Mouse (Mus musculus) 416B (cell line): ENCODE results near the gene Gfm1.

Experiments used
- DNase-seq: peaks from one replicate; pipeline ENCODE4 v3.0.0; 2011; ENCODE audit warnings: low read depth

The Gfm1 gene

DNA sequence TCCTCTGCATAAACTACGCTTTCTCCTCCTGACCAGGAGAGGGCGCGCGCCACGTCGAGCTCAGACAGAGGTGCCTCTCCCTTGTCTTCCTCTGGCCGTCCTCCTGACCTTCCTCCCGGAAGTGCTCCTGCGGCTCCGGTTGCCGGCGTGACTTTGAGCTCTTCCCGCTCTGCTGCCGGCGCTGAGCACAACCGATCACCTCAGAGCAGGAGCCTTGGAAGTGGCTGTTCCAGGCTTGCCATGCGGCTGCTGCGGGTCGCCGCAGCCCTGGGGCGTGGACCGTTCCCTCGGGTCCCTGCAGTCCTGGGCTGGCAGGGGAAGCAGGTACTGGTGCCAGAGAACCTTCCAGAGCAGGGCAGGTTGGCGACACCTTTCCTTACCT is at the start of gene Gfm1:
Gene Gfm1 (plus strand): TSS at position 98 of the 382 bp plus-strand sequence.
- peak; percentile 90 for DNase-seq

DNA sequence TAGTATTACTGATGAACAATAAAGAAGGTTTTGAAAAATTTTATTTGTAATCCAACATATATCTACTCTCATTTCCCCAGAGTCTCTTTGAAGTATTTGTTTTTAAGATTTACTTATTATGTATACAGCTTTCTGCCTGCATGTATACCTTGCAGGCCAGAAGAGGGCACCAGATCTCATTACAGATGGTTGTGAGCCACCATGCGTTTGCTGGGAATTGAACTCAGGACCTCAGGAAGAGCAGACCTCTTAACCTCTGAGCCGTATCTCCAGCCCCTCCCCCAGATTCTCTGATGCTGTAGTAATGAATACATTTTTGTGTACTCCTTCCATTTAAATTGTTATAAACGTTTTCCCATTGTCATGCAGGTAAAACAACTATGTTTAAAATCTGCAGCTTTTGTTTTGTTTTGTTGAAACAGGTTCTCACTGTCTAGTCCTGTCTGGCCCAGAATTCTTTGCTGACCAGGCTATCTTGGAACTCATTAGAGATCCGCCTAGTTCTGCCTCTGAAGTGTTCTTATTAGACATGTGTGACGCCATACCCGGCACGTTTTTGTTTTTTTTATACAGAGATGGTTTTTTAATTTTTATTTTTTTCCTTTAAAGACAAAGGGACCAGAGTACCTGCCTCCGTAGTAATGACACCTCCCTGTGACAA is 428 bp upstream of the Gfm1 start:
- DNase-seq: no peak

DNA sequence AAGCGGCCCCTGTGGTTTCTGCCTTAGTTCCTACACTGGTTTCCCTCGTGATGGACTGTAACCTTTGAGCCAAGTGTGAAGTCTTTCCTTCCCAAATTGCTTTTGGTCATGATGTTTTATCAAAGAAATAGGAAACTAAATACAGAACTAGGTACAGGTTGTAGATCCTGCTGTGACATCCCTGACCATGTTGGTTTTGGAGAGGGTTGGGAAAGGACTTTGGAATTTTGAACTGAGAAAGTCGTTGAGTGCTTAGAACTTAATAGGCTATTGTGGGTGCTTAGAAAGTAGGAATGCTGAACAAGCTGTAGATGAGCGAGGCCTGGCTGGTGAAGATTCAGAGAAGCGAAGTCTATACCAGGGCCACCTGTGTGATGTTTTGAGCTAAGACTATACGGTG is 4.1 kb downstream of the Gfm1 start:
- no peak for DNase-seq

DNA sequence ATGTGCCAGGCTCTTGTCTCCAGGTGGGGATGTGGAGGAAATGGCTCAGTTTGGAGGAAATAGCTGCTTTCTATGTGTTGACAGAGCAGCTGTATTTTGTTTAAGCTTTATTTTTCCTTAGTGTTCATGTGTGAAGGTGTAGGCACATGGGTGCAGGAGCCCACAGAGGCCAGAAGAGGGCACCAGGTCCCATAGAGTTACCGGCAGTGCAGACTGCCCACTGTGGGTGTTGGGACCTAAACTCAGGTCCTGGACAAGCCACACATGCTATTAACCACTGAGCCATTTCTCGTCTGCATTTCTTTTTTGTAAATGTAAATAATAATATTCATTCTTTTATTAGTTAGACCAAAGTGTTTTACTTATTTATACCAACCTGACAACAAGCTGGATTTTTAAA is 17.2 kb downstream of the Gfm1 start:
- DNase-seq: peak; percentile 21

DNA sequence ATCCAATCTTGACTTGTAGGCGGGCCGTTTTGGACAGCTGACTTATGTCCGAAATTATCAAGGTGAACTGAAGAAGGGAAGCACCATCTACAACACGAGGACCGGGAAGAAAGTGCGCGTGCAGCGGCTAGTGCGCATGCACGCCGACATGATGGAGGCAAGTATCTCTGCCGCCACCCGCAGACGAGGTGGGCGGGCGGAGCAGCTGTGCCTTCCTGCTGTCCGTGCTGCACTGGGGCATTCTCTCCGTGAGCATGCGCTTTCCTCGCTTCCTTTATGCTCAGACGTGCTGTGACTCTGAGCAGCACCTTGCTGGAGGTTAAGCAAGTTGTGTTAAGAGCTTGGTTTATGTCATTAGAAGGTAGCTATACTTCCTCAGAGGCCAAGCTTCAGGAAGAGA is 19.8 kb downstream of the Gfm1 start:
- no peak for DNase-seq

DNA sequence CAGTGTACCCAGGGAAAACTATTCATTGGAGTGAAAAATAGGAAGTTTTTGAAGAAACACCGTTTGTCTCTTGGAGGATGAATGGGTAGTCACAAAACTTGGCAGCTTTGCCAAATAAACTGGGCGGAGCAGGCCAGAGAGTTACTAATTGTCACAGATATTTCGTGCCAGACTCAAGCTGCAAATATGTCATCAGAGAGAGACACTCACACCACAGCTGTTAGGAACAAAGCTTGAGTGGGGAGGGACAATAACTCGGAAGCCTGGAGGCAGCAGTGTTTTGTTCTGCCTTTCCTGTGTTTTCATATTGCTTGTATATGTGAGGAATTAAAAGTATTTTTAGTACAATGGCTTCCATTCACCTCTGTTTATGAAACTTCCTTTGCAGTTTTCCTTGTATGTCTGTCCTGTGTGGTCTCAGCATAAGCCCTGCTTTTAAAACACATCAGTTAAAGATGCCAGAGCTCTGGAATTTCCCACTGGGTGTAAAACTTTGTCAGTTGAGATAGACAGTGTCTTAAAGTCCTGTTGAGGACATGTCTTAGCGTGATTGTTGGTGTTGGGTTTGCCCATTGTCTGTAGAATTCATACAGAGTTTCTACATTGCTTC is 20.8 kb downstream of the Gfm1 start:
- no peak for DNase-seq

DNA sequence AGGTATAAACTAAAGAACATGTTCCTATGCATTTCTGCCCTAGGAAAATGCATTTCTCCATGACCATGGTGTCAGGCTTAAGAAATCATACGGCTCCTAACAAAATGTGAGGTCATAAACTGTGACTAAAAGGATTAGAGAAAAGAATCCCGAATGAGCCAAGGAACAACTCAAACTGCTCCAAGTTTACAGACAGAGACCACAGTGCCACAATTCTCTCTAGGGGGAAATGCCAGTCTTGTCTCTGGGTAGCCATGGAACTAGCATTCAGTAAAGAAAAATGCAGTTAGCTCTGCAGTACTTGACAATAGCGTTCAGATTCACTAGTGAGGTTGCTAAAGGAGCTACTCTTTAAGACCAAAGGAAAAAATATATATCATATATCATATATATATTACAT is 30.0 kb downstream of the Gfm1 start:
- DNase-seq: no peak

DNA sequence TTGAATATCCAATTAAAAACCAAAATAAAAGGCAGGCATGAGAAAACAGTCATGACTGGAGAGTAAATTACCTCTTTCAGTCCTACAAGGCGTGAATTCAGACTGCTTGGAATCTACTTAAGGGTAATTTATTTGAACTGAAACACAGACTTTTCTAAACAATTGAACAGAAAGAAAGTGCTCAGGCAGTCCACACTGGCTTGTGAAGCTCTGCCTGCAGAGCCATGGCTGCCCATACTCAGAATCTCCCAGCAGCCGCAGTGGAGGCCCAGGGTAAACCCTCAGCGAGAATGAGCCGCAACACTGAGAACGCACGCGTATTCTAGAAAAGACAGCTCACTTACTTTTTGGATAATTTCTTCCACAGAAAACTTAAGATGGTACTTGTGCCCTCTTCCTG is 32.1 kb downstream of the Gfm1 start:
- no peak for DNase-seq

DNA sequence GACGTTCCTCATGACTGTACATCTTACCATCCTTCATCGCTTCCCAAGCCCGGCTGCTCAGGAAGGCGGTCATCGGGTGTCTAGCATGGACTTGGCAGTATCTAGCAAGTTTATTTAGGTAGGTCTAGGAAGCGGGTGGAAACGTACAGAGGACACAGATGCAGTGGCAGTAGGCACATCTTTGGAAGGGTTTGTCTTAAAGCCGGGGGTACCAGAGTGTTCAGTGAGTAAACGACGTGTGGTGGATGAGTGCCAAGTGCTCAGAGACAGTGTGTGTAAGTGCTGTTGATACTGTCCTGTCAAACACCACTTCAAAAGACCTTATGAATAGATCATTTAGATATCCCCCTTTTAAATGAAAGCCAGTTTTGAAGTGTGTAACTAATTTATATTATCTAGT is 32.7 kb downstream of the Gfm1 start:
- peak; percentile 28 for DNase-seq

DNA sequence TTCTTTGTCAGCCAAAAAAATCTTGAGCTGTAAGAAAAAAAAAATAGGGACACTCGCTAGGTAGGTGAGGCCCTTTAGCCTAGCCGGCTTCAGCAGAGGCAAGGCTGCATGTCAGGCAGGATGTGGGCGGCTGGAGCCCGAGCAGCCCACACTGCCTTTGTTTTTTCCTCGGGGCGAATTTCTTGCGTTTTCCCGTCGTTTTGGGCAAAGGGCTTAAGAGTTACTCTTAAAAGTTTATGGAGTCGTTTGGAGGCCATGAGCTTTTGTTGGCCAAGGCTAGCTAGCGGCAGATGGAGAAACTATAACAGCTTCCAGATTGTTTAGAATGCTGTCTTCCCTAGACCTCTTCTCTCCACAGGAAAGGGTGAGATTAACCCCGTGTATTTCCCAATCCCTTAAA is 33.1 kb downstream of the Gfm1 start:
- peak; percentile 39 for DNase-seq

DNA sequence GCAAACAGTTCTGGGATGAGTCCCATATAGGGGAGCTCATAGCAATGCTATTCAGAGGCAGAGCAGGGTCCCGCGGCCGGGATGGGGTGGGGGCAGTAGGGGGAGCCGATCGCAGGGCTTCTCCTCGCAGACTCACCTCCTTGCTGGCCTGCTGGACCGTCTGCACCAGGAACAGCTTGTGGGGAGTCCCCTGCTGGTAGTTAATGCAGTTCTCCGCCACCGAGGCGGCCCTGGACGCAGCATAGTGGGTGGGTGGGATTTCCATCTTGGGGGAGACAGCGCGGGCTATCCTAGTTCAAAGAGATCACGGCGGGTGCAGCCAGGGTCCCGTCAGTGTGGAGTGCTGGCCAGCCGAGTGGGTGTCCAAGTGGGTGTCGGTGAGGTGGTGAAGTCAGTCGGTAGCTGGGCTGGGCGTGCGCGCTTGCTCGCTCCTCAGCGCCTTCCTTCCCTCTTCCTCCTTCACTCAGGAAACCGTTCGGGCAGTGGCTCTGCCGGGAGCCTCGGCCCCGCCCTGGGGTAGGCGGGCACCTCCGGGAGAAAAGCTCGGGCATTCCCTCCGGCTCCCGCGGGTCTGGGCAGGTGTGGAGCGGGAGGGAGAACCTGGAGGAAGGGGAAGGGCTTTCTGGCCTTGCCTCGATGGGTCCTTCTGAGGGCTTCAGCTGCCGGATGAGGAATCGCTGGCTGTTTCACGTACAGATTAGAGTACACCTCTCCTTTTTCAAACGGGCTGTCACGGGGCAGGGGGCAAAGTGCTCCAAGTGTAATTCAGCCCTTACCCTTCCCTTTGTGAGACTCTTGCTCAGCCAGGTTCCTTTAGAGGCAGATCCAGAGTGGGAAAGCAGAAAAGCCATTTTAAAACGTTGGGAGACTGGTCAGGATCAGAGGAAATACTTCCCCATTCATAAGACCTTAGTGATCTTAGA is 33.8 kb downstream of the Gfm1 start, which contains the start of gene Lxn:
Gene Lxn (minus strand): TSS at position 477 of the 923 bp plus-strand sequence.
- peak; percentile 69 for DNase-seq

DNA sequence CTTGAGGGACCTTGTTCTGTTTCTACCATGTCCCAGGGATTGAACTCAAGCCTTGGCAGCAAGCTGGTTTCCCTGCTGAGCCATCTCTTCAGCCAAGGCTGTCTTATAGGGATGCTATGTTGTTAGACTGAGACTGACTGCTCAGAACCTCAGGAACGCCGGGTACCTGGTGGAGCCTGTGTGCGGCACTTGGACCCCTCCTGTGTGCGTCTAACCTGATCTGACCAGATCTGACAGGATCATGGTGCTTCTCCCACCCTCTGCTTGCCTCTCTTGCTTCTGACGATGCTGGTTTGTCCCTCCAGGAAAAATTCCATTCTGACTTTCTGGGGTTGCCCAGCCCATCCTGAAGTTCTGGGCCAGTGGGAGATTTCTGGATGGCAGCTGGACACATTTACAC is 36.7 kb downstream of the Gfm1 start:
- no peak for DNase-seq

DNA sequence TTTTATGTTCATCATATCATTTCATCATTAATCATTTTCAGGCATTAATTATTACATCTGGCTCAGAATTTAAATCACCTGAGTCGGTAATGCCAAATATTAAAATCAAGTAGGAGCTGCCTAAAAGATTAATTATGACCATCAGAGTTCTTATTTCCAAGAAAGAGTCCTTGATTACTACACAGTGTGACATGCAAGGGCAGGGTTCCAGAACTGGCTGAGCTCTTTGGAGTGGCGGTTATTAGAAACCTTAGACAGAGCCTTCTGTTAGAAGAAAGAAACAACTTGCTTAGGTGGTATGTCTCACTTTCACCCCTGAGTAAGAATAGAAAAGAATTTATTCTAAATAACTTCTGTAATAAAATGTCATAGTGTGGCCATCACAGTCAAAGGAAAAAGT is 37.4 kb downstream of the Gfm1 start:
- no peak for DNase-seq

DNA sequence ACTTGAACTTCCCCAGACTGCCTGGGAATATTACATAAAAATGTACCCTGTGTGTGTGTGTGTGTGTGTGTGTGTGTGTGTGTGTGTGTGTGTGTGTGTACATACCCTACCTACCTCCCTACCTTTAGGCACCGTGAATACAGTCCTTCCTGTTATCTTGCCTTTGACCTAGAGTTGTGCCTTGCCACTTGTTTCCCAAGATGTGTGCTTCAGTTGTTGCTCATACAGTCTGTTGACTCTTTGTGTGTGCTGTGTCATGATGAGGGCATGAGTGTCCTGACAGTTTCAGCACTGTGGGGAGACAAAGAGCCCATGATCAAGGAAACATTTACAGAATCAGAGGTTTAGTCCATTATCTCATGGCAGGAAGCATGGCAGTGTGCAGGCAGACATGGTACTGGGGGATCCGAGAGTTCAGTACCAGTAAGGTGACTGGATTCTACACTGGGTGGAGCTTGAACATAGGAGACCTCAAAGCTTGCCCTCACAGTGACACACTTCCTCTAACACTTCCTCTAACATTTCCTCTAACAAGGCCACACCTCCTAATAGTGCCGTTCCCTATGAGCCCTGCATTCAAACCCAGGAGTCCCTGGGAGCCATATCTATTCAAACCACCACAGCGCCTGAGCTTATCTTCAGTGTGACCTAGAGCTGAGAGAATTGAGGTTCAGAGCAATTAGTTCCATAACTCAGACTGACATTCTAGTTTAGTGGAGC is 41.7 kb downstream of the Gfm1 start:
- peak; percentile 61 for DNase-seq

DNA sequence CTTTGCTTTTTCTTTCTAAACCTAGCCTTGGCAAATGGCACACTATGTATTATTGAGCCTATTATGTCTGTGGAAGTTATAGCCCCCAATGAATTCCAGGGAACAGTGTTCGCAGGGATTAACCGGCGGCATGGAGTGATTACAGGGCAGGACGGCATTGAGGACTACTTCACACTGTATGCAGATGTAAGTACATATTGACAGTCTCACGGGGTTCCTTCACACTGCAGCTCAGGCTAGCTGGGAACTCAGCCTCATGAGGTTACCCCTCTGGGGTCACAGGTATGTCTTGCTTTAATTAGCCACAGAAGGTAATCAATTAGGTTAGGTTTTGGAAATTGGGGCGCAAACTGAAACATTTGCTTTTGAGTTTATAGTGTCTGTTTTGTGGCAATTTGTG is 43.5 kb downstream of the Gfm1 start:
- no peak for DNase-seq

DNA sequence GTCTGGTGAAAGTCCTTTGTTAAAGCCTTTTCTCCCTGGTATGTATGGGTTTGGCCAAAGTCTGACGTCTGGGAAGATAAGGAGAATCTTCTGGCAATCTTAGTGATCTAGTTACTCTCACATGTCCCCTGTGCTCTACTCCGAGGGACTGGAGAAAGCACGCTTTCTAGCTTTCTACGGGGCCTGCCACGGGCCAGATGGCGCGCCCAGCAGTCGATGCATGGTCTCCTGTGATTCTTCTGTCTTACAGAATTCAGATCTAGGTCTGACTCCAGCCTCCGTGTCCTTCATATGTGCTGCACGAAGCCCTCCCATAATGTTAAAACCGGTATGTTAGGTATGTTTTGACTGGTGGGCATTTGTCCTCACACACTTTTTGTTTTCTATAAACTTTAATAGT is 49.9 kb downstream of the Gfm1 start:
- DNase-seq: no peak

DNA sequence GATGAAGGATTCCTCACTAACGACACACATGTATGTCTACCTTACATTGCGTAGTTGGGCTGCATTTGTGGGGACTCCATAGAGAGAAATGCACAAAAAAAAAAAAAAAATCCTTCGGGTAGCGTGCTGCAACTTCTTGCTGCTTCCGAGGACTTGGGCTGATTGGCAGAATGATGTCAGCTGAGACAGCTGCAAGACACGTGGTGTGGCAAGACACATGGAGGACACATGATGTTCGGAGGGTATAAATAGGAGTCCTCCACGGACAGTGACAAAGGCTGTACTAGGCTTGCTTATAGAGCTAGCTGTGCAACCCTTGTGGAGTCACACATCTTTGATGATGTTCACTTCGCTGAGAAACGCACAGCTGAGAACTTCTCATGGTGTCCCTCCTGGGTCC is 52.5 kb downstream of the Gfm1 start:
- DNase-seq: no peak

DNA sequence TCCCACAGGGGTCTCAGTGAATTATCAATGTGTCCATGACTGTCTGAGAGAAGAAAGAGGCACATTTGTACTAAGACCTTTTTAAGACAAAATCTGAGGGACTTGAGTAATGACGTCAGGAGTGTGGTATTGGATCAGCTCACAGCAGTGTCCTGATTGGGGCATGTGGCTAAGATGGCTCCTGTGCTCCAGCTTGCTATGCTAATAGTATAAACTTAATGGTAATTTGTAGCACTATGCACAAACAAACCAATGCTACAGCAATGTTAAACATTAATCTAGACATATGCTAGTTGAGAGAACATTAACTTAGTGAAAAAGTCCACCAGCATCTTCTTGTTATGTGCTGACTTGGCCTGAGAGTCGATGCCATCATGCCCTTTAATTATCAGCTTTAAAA is 55.3 kb downstream of the Gfm1 start:
- no peak for DNase-seq

DNA sequence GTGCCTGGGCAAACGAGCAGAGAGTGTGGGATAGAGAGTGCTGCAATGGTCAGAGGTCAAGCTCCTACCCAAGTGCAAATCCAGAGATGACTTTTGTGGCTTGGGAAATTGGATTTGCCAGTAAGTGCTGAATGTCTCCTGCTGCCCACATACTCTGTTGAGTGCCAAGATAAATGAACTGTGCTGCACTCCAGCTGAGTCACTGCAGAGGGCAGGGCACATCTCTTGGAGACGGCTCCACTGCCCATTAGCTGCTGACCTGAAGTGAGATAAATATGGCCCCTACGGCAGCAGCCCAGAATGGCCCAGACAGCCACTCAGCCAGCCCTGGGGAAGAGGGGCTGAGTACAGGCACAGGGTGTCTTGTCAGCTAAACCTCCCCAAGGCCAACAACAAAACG is 60.3 kb downstream of the Gfm1 start:
- no peak for DNase-seq

DNA sequence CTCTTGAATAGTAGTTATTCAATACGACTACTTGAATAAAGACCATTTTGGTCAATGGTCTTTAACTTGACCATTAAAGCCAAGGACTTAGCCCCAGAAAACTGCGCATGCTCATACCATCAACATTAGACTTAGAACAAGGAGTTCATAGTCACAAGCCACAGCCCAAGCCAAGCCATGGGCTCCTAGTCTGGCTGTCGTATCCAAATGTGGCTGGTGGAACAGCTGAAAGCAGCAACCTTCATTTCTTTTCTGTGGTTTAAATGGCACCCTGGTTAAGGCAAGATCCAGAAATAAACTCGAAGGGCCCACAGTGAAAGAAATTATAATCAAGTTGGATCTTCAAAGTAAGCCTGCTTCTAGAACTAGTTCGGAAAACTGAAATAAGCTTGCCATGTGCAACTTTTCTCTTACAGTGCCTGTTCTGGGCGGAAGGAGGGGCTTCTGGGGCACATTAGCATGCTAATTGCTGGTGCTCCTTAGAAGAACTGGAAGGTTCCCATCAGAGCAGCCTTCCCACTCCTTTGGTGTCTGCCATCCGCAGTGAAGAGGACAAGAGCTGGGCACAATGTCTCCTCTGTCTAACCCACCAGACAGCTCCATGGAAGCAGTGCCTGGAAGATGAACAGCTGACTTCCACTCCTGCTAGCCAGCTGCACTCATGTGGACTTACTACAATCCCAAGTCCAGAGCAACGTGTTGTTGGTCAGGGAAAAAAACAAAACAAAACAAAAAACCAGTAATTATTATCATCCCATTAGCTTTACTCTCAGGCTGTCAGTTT is 62.4 kb downstream of the Gfm1 start:
- no peak for DNase-seq

DNA sequence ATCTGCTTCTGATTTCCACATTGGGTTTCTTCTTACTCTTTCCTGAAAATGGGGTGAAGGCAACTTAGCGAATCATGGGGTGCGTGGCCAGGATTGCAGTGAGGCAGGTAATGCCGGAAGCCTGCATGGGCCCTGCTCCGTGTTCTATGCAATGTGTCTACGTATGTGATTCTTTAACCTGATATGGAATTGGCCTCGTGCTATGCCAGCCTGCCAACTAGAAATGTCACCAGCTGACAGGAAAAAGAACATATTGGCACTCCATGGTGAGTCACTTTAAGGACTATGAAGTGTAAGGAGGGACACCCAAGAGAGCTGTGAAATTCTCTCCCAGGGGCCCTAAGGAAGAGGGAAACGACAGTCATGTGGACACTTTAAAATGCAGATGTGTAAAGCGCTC is 63.2 kb downstream of the Gfm1 start:
- no peak for DNase-seq

DNA sequence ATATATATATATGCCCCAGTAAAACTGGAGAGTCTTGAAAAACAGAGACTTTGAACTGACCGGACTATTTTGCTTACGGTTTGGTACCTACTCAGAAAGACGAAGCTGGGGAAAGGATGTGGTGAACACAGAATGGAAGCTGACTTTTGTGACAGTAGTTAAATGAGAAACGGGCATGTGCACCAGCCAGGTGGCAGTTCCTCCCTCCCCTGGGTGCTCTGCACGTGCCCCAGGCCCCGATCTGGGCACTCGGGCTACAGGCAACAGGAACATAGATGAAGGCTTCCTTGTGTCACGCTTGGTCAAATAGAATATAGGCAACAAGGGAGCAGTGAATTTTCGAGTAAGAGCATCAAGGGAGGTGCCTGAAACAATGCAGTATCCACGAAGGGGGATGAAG is 66.4 kb downstream of the Gfm1 start:
- no peak for DNase-seq
